Mouse (Mus musculus): ENCODE results near the gene Map4. TPM values are rescaled to one million over a fixed set of nuclear protein-coding genes. Genes with fewer than 3 reads are reported as not detected.

Map4 gene
- polyA plus RNA-seq, 1 experiment from 2014 or later, result 90.6 TPM

- no peak overlapping the region for H3K9ac ChIP-seq (ENCODE audit: low read length)
- H3K27me3 ChIP-seq (replicated peaks; ENCODE audit: control insufficient read depth, insufficient read depth, low read length), result no peaks in the 10 kb centered on the region
- WGBS, result 60% methylated on average over 2 of the region's 2 CpGs
- H3K9me3 ChIP-seq (replicated peaks; ENCODE audit: control insufficient read depth, low read length), result no peaks in the 10 kb centered on the region
- no peak overlapping the region for H3K27ac ChIP-seq (ENCODE audit: low read depth, low read length)
- DNase-seq (ENCODE audit: low spot score) (no peak), ATAC-seq (no peak)
- H3K4me2 ChIP-seq (ENCODE audit: low read length), result no peak overlapping the region
- H3K4me3 ChIP-seq (ENCODE audit: low read depth, low read length), result no peak overlapping the region
- H3K36me3 ChIP-seq (ENCODE audit: control insufficient read depth, insufficient read depth, low read length), result peaks cover 24% of the 10 kb centered on the region
- H3K4me1 ChIP-seq (ENCODE audit: control insufficient read depth, insufficient read depth, low read length), result no peaks in the 10 kb centered on the region
Measured at GRCm38 (mm10) chr9:109898027-109898426, 33.2 kb upstream of the Map4 start.

DNA sequence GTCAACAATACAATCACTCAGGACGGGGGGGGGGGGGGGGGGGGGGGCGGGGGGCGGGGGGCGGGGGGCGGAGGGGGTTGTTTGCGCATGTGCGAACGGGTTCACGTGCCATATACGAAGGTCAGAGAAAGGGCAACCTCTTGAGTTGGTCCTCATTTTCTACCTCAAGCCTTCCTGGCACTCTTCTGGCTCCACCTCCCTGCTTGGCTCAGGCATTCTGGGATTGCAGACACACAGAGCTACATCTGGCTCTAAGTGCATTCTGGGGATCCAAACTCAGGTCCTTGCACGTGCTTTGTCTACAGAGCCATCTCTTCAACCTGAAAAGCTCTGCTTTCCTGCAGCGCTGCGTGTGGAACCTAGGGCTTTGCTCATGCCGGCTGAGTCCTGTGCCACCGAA is 31.9 kb upstream of the Map4 start:
- Histone ChIP-seq H3K9me3 (replicated peaks; ENCODE audit: control insufficient read depth, low read length) (no peaks in the 10 kb centered on the region), H3K9ac (ENCODE audit: low read length) (no peak overlapping the region), H3K36me3 (ENCODE audit: control insufficient read depth, insufficient read depth, low read length) (peaks cover 11% of the 10 kb centered on the region), H3K4me3 (ENCODE audit: low read depth, low read length) (no peak overlapping the region), H3K4me2 (ENCODE audit: low read length) (no peak overlapping the region), H3K27me3 (replicated peaks; ENCODE audit: control insufficient read depth, insufficient read depth, low read length) (no peaks in the 10 kb centered on the region), H3K4me1 (ENCODE audit: control insufficient read depth, insufficient read depth, low read length) (no peaks in the 10 kb centered on the region), H3K27ac (ENCODE audit: low read depth, low read length) (no peak overlapping the region)
- DNase-seq (ENCODE audit: low spot score) (no peak), ATAC-seq (no peak)
- 74% methylated on average over 6 of the region's 15 CpGs for WGBS

DNA sequence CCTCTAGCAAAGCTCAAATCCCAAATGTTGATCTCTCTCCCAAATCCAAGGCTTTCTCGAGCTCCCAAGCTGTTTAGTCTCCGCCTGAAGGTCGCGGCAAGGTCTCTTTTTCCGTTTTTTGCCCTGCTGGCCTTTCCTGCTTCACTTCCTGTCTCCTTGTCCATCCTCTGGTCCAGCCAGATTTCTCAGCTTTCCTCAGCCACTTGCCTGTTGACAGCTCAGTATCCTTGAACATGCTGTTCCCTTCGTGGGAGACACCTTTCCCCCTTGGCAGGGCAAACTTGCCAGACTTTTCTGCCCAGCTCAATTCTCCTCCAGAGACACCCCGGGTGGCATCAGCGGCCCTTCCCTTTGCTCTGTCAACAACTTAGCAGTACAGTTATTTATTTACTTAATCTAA is 31.5 kb upstream of the Map4 start:
- 75% methylated on average over 8 of the region's 8 CpGs for WGBS
- peaks cover 10% of the 10 kb centered on the region; the same call in 1 of the 2 replicates for H3K36me3 ChIP-seq (ENCODE audit: control insufficient read depth, insufficient read depth, low read length)
- no peak overlapping the region for H3K27ac ChIP-seq (ENCODE audit: low read depth, low read length)
- no peak overlapping the region for H3K4me2 ChIP-seq (ENCODE audit: low read length)
- H3K4me1 ChIP-seq (ENCODE audit: control insufficient read depth, insufficient read depth, low read length), result no peaks in the 10 kb centered on the region
- no peak overlapping the region for H3K9ac ChIP-seq (ENCODE audit: low read length)
- no peaks in the 10 kb centered on the region for H3K9me3 ChIP-seq (replicated peaks; ENCODE audit: control insufficient read depth, low read length)
- no peaks in the 10 kb centered on the region for H3K27me3 ChIP-seq (replicated peaks; ENCODE audit: control insufficient read depth, insufficient read depth, low read length)
- H3K4me3 ChIP-seq (ENCODE audit: low read depth, low read length), result no peak overlapping the region
- ATAC-seq (no peak), DNase-seq (ENCODE audit: low spot score) (no peak)

DNA sequence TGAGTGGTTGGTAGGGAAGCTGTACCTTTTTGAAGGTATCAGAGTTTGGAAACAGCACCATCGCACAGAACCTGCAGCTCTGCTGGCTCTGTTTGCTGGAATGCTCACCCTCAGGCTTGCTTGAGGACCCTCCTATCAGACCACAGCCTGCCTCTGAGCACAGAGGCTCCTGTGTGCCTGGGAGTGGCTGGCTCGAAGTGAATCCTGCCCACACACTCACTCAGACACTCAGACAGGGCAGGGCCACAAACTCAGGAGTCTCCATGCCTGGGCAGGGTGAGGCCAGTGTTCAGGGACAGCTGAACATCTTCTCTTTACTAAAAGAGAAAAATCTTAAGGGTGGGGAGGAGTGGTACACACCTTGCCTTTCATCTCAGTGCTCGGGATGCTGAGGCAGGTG is 30.7 kb upstream of the Map4 start:
- no peak overlapping the region for H3K4me2 ChIP-seq (ENCODE audit: low read length)
- no peaks in the 10 kb centered on the region for H3K4me1 ChIP-seq (ENCODE audit: control insufficient read depth, insufficient read depth, low read length)
- DNase-seq (ENCODE audit: low spot score), result no peak
- no peak overlapping the region for H3K27ac ChIP-seq (ENCODE audit: low read depth, low read length)
- H3K36me3 ChIP-seq (ENCODE audit: control insufficient read depth, insufficient read depth, low read length), result peaks cover 9% of the 10 kb centered on the region; the same call in 1 of the 2 replicates
- H3K9me3 ChIP-seq (replicated peaks; ENCODE audit: control insufficient read depth, low read length), result no peaks in the 10 kb centered on the region
- H3K27me3 ChIP-seq (replicated peaks; ENCODE audit: control insufficient read depth, insufficient read depth, low read length), result no peaks in the 10 kb centered on the region
- 83% methylated on average over 3 of the region's 3 CpGs for WGBS
- no peak for ATAC-seq
- H3K4me3 ChIP-seq (ENCODE audit: low read depth, low read length), result no peak overlapping the region
- H3K9ac ChIP-seq (ENCODE audit: low read length), result no peak overlapping the region

DNA sequence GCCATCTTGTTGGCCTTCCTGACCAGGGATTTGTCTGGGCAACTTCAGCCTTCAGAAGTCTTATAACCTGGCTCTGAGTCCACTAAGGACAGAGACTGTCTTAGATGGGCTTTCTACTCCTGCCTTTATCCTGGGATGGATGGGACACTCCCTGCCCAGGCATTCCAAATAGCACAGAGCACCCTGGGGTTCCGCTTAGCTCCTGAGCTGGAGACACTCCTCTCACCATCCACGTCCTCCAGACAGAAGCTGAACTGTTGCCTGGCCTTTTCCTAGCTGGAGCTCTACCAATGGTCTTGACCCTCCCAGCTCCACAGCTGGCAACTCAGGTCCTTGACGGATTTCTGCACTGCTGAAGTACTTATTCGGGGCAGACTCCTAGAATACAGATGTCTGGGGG is 29.0 kb upstream of the Map4 start:
- no peak overlapping the region for H3K9ac ChIP-seq (ENCODE audit: low read length)
- no peak for DNase-seq (ENCODE audit: low spot score)

GRCm38 (mm10) chr9:109902740-109903139 is 28.5 kb upstream of the Map4 start:
- WGBS, result 53% methylated on average over 5 of the region's 5 CpGs
- Histone ChIP-seq H3K27me3 (replicated peaks; ENCODE audit: control insufficient read depth, insufficient read depth, low read length) (no peaks in the 10 kb centered on the region), H3K9me3 (replicated peaks; ENCODE audit: control insufficient read depth, low read length) (no peaks in the 10 kb centered on the region), H3K27ac (ENCODE audit: low read depth, low read length) (no peak overlapping the region), H3K4me3 (ENCODE audit: low read depth, low read length) (no peak overlapping the region), H3K4me1 (ENCODE audit: control insufficient read depth, insufficient read depth, low read length) (no peaks in the 10 kb centered on the region), H3K9ac (ENCODE audit: low read length) (no peak overlapping the region), H3K4me2 (ENCODE audit: low read length) (no peak overlapping the region), H3K36me3 (ENCODE audit: control insufficient read depth, insufficient read depth, low read length) (no peaks in the 10 kb centered on the region)
- DNase-seq (ENCODE audit: low spot score) (no peak), ATAC-seq (no peak)

More for the DNA sequence above, 29.0 kb upstream of the Map4 start:
- WGBS, result 62% methylated on average over 4 of the region's 4 CpGs
- H3K27me3 ChIP-seq (replicated peaks; ENCODE audit: control insufficient read depth, insufficient read depth, low read length), result no peaks in the 10 kb centered on the region
- H3K36me3 ChIP-seq (ENCODE audit: control insufficient read depth, insufficient read depth, low read length), result no peaks in the 10 kb centered on the region
- no peak overlapping the region for H3K4me2 ChIP-seq (ENCODE audit: low read length)
- no peak overlapping the region for H3K27ac ChIP-seq (ENCODE audit: low read depth, low read length)
- ATAC-seq, result no peak
- no peaks in the 10 kb centered on the region for H3K4me1 ChIP-seq (ENCODE audit: control insufficient read depth, insufficient read depth, low read length)
- no peaks in the 10 kb centered on the region for H3K9me3 ChIP-seq (replicated peaks; ENCODE audit: control insufficient read depth, low read length)
- H3K4me3 ChIP-seq (ENCODE audit: low read depth, low read length), result no peak overlapping the region

DNA sequence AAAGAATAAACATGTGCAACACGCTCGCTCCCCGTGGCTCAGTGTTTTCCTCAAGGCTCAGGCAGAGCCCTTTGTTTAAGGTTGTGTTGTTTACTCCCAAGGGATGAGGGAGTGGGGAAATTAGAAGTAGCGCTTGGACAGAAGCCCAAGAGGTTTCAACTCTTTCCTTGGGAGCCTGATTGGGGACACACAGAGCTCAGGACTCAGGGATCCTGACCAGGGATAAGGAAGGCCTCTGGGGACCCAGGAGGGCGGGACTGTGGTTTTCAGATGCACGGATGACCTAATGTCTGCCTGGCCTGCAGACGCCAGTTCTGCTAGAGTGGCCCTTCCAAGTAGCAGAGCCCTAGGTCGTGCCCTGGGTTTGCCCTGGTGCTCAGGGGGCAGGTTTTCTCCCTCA is 24.0 kb upstream of the Map4 start:
- Histone ChIP-seq H3K9me3 (replicated peaks; ENCODE audit: control insufficient read depth, low read length) (no peaks in the 10 kb centered on the region), H3K9ac (ENCODE audit: low read length) (no peak overlapping the region), H3K4me1 (ENCODE audit: control insufficient read depth, insufficient read depth, low read length) (no peaks in the 10 kb centered on the region), H3K27ac (ENCODE audit: low read depth, low read length) (no peak overlapping the region), H3K27me3 (replicated peaks; ENCODE audit: control insufficient read depth, insufficient read depth, low read length) (no peaks in the 10 kb centered on the region), H3K4me3 (ENCODE audit: low read depth, low read length) (no peak overlapping the region), H3K36me3 (ENCODE audit: control insufficient read depth, insufficient read depth, low read length) (no peaks in the 10 kb centered on the region), H3K4me2 (ENCODE audit: low read length) (no peak overlapping the region)
- ATAC-seq (no peak), DNase-seq (ENCODE audit: low spot score) (no peak)
- 54% methylated on average over 8 of the region's 8 CpGs for WGBS

GRCm38 (mm10) chr9:109907774-109908465 is 23.3 kb upstream of the Map4 start:
- H3K9me3 ChIP-seq (replicated peaks; ENCODE audit: control insufficient read depth, low read length), result no peaks in the 10 kb centered on the region
- no peaks in the 10 kb centered on the region for H3K36me3 ChIP-seq (ENCODE audit: control insufficient read depth, insufficient read depth, low read length)
- no peaks in the 10 kb centered on the region for H3K27me3 ChIP-seq (replicated peaks; ENCODE audit: control insufficient read depth, insufficient read depth, low read length)
- DNase-seq (ENCODE audit: low spot score) (no peak), ATAC-seq (no peak)
- no peak overlapping the region for H3K27ac ChIP-seq (ENCODE audit: low read depth, low read length)
- 77% methylated on average over 6 of the region's 6 CpGs for WGBS
- no peaks in the 10 kb centered on the region for H3K4me1 ChIP-seq (ENCODE audit: control insufficient read depth, insufficient read depth, low read length)
- H3K4me3 ChIP-seq (ENCODE audit: low read depth, low read length), result no peak overlapping the region
- H3K4me2 ChIP-seq (ENCODE audit: low read length), result no peak overlapping the region
- no peak overlapping the region for H3K9ac ChIP-seq (ENCODE audit: low read length)

DNA sequence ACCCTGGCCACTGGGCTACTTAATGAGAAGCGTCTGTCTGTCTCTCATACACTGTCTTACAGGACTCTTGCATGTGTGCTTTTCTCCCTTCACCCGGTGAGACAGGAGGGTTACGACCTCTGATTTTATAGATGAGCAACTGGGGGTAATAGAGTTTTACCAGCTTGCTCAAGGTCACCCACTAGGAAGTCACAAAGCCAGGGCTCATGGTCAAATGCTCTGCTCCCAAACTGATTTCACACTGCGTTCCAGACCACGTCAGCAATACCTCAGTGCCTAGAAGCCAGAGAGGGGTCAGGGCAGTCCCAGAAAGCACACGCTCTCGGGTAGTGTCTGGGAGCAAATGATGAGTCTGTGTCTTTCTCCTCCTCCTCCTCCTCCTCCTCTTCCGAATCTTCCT is 22.2 kb upstream of the Map4 start:
- Histone ChIP-seq H3K9me3 (replicated peaks; ENCODE audit: control insufficient read depth, low read length) (no peaks in the 10 kb centered on the region), H3K4me2 (ENCODE audit: low read length) (no peak overlapping the region), H3K27ac (ENCODE audit: low read depth, low read length) (no peak overlapping the region), H3K9ac (ENCODE audit: low read length) (no peak overlapping the region), H3K4me3 (ENCODE audit: low read depth, low read length) (no peak overlapping the region), H3K36me3 (ENCODE audit: control insufficient read depth, insufficient read depth, low read length) (no peaks in the 10 kb centered on the region), H3K4me1 (ENCODE audit: control insufficient read depth, insufficient read depth, low read length) (no peaks in the 10 kb centered on the region), H3K27me3 (replicated peaks; ENCODE audit: control insufficient read depth, insufficient read depth, low read length) (no peaks in the 10 kb centered on the region)
- ATAC-seq (no peak), DNase-seq (ENCODE audit: low spot score) (no peak)
- 87% methylated on average over 8 of the region's 8 CpGs for WGBS
